Mouse (Mus musculus) heart, postnatal 14 days (tissue): ENCODE measurements around the gene Smdt1. TPM values are rescaled to one million over a fixed set of nuclear protein-coding genes. Genes with fewer than 3 reads are reported as not detected.

Experiments used
- DNase-seq, 2 experiments: peaks; one replicate each; pipeline ENCODE4 v3.0.0; 2021 to 2022
- intact Hi-C: fragments of 180-260 bp; cut with DNase I; formaldehyde crosslinking; loops from one replicate; pipeline ENCODE4 v1.15.1; 2025
- total RNA-seq, 2 experiments: library from RNA; stranded (reverse); gene quantifications; 2 replicates each; pipeline ENCODE4 v1.2.3; 2021

Gene Smdt1
- total RNA-seq, 2 experiments from 2014 or later, result 197 to 205 TPM

- DNase-seq, result no peak
- intact Hi-C loops, result no loop called here
Measured at GRCm38 (mm10) chr15:82341675-82342542, 3.1 kb downstream of the Smdt1 start.

- intact Hi-C loops, result no loop called here
Measured at GRCm38 (mm10) chr15:82342543-82342935, 3.8 kb downstream of the Smdt1 start.

GRCm38 (mm10) chr15:82343368-82344287 is 4.9 kb downstream of the Smdt1 start:
- no peak for DNase-seq
- intact Hi-C loops, result no loop called here

More at GRCm38 (mm10) chr15:82342543-82342935, 3.8 kb downstream of the Smdt1 start:
- no peak for DNase-seq

- intact Hi-C loops, result no loop called here
- no peak for DNase-seq
Measured at GRCm38 (mm10) chr15:82344971-82345370, 6.2 kb downstream of the Smdt1 start.

GRCm38 (mm10) chr15:82345820-82346470 is 7.2 kb downstream of the Smdt1 start:
- peak; percentile 96 to 97 for DNase-seq
- intact Hi-C loops, result no loop called here

- DNase-seq, result no peak
- intact Hi-C loops, result no loop called here
Measured at GRCm38 (mm10) chr15:82346580-82347302, 8.0 kb downstream of the Smdt1 start.

GRCm38 (mm10) chr15:82347303-82347676 is 8.5 kb downstream of the Smdt1 start:
- intact Hi-C loops, result no loop called here
- no peak for DNase-seq

GRCm38 (mm10) chr15:82347852-82348251 is 9.1 kb downstream of the Smdt1 start:
- intact Hi-C loops, result no loop called here
- DNase-seq, result no peak

- intact Hi-C loops, result no loop called here
- no peak for DNase-seq
Measured at GRCm38 (mm10) chr15:82348258-82348998, 9.7 kb downstream of the Smdt1 start.

GRCm38 (mm10) chr15:82348999-82349341 is 10.2 kb downstream of the Smdt1 start:
- intact Hi-C loops, result no loop called here

GRCm38 (mm10) chr15:82350349-82350748 is 11.6 kb downstream of the Smdt1 start:
- DNase-seq, result no peak
- intact Hi-C loops, result no loop called here

More at GRCm38 (mm10) chr15:82348999-82349341, 10.2 kb downstream of the Smdt1 start:
- no peak for DNase-seq

GRCm38 (mm10) chr15:82351480-82351879 is 12.7 kb downstream of the Smdt1 start:
- intact Hi-C loops, result no loop called here
- DNase-seq, result no peak

- DNase-seq, result no peak
- intact Hi-C loops, result no loop called here
Measured at GRCm38 (mm10) chr15:82353078-82353744, 14.5 kb downstream of the Smdt1 start.

GRCm38 (mm10) chr15:82353745-82354113 is 15.0 kb downstream of the Smdt1 start:
- no peak for DNase-seq
- intact Hi-C loops, result loop anchor here (2.0 kb wide), 1 partner anchor 63 kb away; no protein-coding TSS in a partner anchor

GRCm38 (mm10) chr15:82354126-82354945 is 15.6 kb downstream of the Smdt1 start, which contains the start of gene Ndufa6:
Gene Ndufa6 (minus strand): TSS chr15:82354322.
- intact Hi-C loops, result loop anchor here (2.0 kb wide), 1 partner anchor 62 kb away; no protein-coding TSS in a partner anchor
- DNase-seq, result peak; percentile 98 to 99

- intact Hi-C loops, result no loop called here
- peak in 1 of 2 experiments; percentile 36 for DNase-seq
Measured at GRCm38 (mm10) chr15:82358431-82359260, 19.9 kb downstream of the Smdt1 start.

- peak in 1 of 2 experiments; percentile 20 for DNase-seq
- intact Hi-C loops, result no loop called here
Measured at GRCm38 (mm10) chr15:82361459-82362018, 22.8 kb downstream of the Smdt1 start.
